Mouse (Mus musculus): ENCODE data around the gene Sptb. TPM values are rescaled to one million over a fixed set of nuclear protein-coding genes. Genes with fewer than 3 reads are reported as not detected.

Gene Sptb
- total RNA-seq, 2 experiments from 2014 or later, result 35.4 to 39.8 TPM

GRCm38 (mm10) chr12:76547409-76548081 lies 162.8 kb downstream of the Sptb start:
- DNase-seq, result no peak
- intact Hi-C loops (cut with DNase I), result no loop called here

GRCm38 (mm10) chr12:76546383-76547276 lies 163.7 kb downstream of the Sptb start:
- intact Hi-C loops (cut with DNase I), result no loop called here
- peak; percentile 57 for DNase-seq

GRCm38 (mm10) chr12:76545786-76546370 lies 164.5 kb downstream of the Sptb start:
- no peak for DNase-seq
- intact Hi-C loops (cut with DNase I), result no loop called here

GRCm38 (mm10) chr12:76541879-76542278 lies 168.5 kb downstream of the Sptb start:
- no peak for DNase-seq
- intact Hi-C loops (cut with DNase I), result no loop called here

- DNase-seq, result no peak
- intact Hi-C loops (cut with DNase I), result no loop called here
Observed at GRCm38 (mm10) chr12:76541475-76541874, 168.9 kb downstream of the Sptb start.

- no peak for DNase-seq
- intact Hi-C loops (cut with DNase I), result no loop called here
Observed at GRCm38 (mm10) chr12:76540701-76541221, 169.6 kb downstream of the Sptb start.

GRCm38 (mm10) chr12:76540169-76540568 lies 170.2 kb downstream of the Sptb start:
- intact Hi-C loops (cut with DNase I), result no loop called here
- no peak for DNase-seq

- intact Hi-C loops (cut with DNase I), result no loop called here
- no peak for DNase-seq
Observed at GRCm38 (mm10) chr12:76537434-76537833, 172.9 kb downstream of the Sptb start.

GRCm38 (mm10) chr12:76536591-76537153 lies 173.7 kb downstream of the Sptb start:
- no peak for DNase-seq
- intact Hi-C loops (cut with DNase I), result no loop called here

GRCm38 (mm10) chr12:76535471-76535900 lies 174.9 kb downstream of the Sptb start:
- no peak for DNase-seq
- intact Hi-C loops (cut with DNase I), result no loop called here

- no peak for DNase-seq
- intact Hi-C loops (cut with DNase I), result no loop called here
Observed at GRCm38 (mm10) chr12:76534641-76535283, 175.6 kb downstream of the Sptb start.

- intact Hi-C loops (cut with DNase I), result no loop called here
- no peak for DNase-seq
Observed at GRCm38 (mm10) chr12:76534233-76534632, 176.1 kb downstream of the Sptb start.

- intact Hi-C loops (cut with DNase I), result no loop called here
- DNase-seq, result peak; percentile 62
Observed at GRCm38 (mm10) chr12:76533377-76534222, 176.7 kb downstream of the Sptb start.

GRCm38 (mm10) chr12:76532926-76533376 lies 177.4 kb downstream of the Sptb start:
- intact Hi-C loops (cut with DNase I), result no loop called here
- no peak for DNase-seq

GRCm38 (mm10) chr12:76531986-76532925 lies 178.1 kb downstream of the Sptb start:
- intact Hi-C loops (cut with DNase I), result no loop called here

GRCm38 (mm10) chr12:76530580-76531139 lies 179.7 kb downstream of the Sptb start, which contains the start of gene Plekhg3:
Plekhg3 (plus strand) TSS chr12:76530891.
- intact Hi-C loops (cut with DNase I), result no loop called here
- no peak for DNase-seq

More at GRCm38 (mm10) chr12:76531986-76532925, 178.1 kb downstream of the Sptb start:
- no peak for DNase-seq
